Mouse (Mus musculus): ENCODE data around the gene Adam12. TPM values are rescaled to one million over a fixed set of nuclear protein-coding genes. Genes with fewer than 3 reads are reported as not detected.

The Adam12 gene
- total and polyA plus RNA-seq, 2 experiments from 2014 or later: 1.0 to 4.6 TPM

DNA sequence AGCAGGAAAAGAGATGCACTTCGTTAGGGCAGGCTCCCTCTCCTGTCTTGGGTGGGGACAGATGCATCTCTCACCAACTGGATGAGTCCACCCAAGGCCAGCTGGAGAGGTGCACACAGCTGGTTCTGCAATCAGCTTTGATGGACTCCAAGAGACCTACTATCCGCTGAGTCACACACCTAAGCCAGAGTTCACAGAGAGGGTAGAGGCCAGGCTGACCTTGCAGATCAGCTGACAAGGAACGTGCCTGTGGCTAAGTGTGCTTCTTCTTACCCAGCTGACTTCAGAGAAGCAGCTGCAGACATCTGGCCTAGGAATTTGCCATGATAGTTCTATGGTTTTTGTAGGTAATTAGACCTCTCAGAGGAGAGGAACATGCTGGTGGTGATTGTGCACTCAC, 368.8 kb downstream of the Adam12 start:
- 64% methylated on average over 3 of the region's 3 CpGs for WGBS
- H3K4me1 ChIP-seq (ENCODE audit: control insufficient read depth, insufficient read depth): no peaks in the 10 kb centered on the region
- no peaks in the 10 kb centered on the region for H3K9me3 ChIP-seq (replicated peaks; ENCODE audit: control insufficient read depth, low read length)
- H3K27ac ChIP-seq (ENCODE audit: low read depth): no peak overlapping the region
- no peaks in the 10 kb centered on the region for H3K36me3 ChIP-seq (replicated peaks; ENCODE audit: control insufficient read depth, insufficient read depth, low read length)
- H3K27me3 ChIP-seq (ENCODE audit: control insufficient read depth, insufficient read depth, low read length): no peaks in the 10 kb centered on the region
- H3K4me3 ChIP-seq (ENCODE audit: low read depth, low read length): no peak overlapping the region
- H3K9ac ChIP-seq (replicated peaks; ENCODE audit: low read depth, low read length): no peak overlapping the region
- no peak for TF ChIP-seq CTCF (IDR thresholded peaks at IDR 0.05; ENCODE audit: low read depth)
- no peak for TF ChIP-seq EP300 (IDR thresholded peaks at IDR 0.05; ENCODE audit: low read depth)
- no peak overlapping the region for H3K4me2 ChIP-seq (ENCODE audit: low read depth, low read length)
- ATAC-seq (ENCODE audit: insufficient read depth, low read depth): no peak
- DNase-seq (ENCODE audit: low spot score): no peak

- Histone ChIP-seq H3K9ac (replicated peaks; ENCODE audit: low read depth, low read length) (no peak overlapping the region), H3K4me1 (ENCODE audit: control insufficient read depth, insufficient read depth) (no peaks in the 10 kb centered on the region), H3K9me3 (replicated peaks; ENCODE audit: control insufficient read depth, low read length) (no peaks in the 10 kb centered on the region), H3K4me3 (ENCODE audit: low read depth, low read length) (no peak overlapping the region), H3K27ac (ENCODE audit: low read depth) (no peak overlapping the region), H3K27me3 (ENCODE audit: control insufficient read depth, insufficient read depth, low read length) (no peaks in the 10 kb centered on the region), H3K4me2 (ENCODE audit: low read depth, low read length) (no peak overlapping the region), H3K36me3 (replicated peaks; ENCODE audit: control insufficient read depth, insufficient read depth, low read length) (no peaks in the 10 kb centered on the region)
- DNase-seq (ENCODE audit: low spot score) (no peak), ATAC-seq (ENCODE audit: insufficient read depth, low read depth) (no peak)
- no peak for TF ChIP-seq EP300 (IDR thresholded peaks at IDR 0.05; ENCODE audit: low read depth)
- WGBS: 84% methylated on average over 5 of the region's 5 CpGs
Measured at GRCm38 (mm10) chr7:133862723-133863122, 369.2 kb downstream of the Adam12 start.

DNA sequence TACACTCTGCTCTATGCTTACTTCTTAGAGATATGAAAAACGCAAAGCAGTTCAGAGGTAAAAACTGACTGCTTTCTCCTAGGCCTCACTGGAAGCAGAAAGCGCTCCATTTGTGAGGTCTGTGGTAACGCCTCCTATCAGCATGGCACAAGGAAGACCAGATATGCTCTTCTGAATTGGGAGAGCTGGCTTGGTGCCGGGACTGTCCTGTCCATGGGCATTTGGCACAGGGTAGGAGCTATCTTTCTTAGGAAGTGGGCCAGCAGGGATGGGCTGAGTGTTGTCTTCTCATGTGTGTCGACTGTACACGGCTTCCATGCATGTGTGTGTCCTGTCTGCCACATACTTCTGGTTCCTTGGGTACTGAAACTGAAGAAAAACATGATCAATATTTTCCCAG, 369.7 kb downstream of the Adam12 start:
- ATAC-seq (ENCODE audit: insufficient read depth, low read depth) (no peak), DNase-seq (ENCODE audit: low spot score) (no peak)
- no peak overlapping the region for H3K27ac ChIP-seq (ENCODE audit: low read depth)
- no peaks in the 10 kb centered on the region for H3K27me3 ChIP-seq (ENCODE audit: control insufficient read depth, insufficient read depth, low read length)
- no peaks in the 10 kb centered on the region for H3K9me3 ChIP-seq (replicated peaks; ENCODE audit: control insufficient read depth, low read length)
- WGBS: 79% methylated on average over 6 of the region's 6 CpGs
- no peaks in the 10 kb centered on the region for H3K36me3 ChIP-seq (replicated peaks; ENCODE audit: control insufficient read depth, insufficient read depth, low read length)
- no peak overlapping the region for H3K4me2 ChIP-seq (ENCODE audit: low read depth, low read length)
- no peak overlapping the region for H3K9ac ChIP-seq (replicated peaks; ENCODE audit: low read depth, low read length)
- no peak overlapping the region for H3K4me3 ChIP-seq (ENCODE audit: low read depth, low read length)
- TF ChIP-seq EP300 (IDR thresholded peaks at IDR 0.05; ENCODE audit: low read depth) (no peak), CTCF (IDR thresholded peaks at IDR 0.05; ENCODE audit: low read depth) (no peak)
- H3K4me1 ChIP-seq (ENCODE audit: control insufficient read depth, insufficient read depth): no peaks in the 10 kb centered on the region

DNA sequence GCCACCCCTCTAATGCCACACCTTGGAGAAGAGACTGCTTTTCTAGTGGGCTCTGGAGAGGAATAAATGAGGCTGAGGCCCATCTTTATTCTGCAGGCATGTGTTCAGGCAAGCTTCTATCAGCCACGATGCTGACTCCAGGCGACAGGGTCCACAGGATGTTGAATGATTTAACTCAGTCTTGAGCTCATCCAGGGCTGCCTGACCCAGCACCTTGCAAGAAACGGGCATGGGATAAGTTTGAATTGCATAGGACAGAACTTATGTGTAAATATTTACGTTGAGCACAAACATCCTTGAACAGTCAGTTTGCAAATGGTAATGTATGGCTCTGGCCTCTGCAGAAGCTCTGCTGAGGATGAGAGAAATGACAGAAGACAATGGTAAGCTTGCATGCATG, 372.4 kb downstream of the Adam12 start:
- ATAC-seq (ENCODE audit: insufficient read depth, low read depth) (no peak), DNase-seq (ENCODE audit: low spot score) (no peak)
- H3K9ac ChIP-seq (replicated peaks; ENCODE audit: low read depth, low read length): no peak overlapping the region
- H3K4me3 ChIP-seq (ENCODE audit: low read depth, low read length): no peak overlapping the region
- no peak overlapping the region for H3K27ac ChIP-seq (ENCODE audit: low read depth)
- TF ChIP-seq CTCF (IDR thresholded peaks at IDR 0.05; ENCODE audit: low read depth) (no peak), EP300 (IDR thresholded peaks at IDR 0.05; ENCODE audit: low read depth) (no peak)
- no peaks in the 10 kb centered on the region for H3K9me3 ChIP-seq (replicated peaks; ENCODE audit: control insufficient read depth, low read length)
- no peaks in the 10 kb centered on the region for H3K27me3 ChIP-seq (ENCODE audit: control insufficient read depth, insufficient read depth, low read length)
- 70% methylated on average over 4 of the region's 4 CpGs for WGBS
- no peaks in the 10 kb centered on the region for H3K4me1 ChIP-seq (ENCODE audit: control insufficient read depth, insufficient read depth)
- H3K36me3 ChIP-seq (replicated peaks; ENCODE audit: control insufficient read depth, insufficient read depth, low read length): no peaks in the 10 kb centered on the region
- H3K4me2 ChIP-seq (ENCODE audit: low read depth, low read length): no peak overlapping the region

DNA sequence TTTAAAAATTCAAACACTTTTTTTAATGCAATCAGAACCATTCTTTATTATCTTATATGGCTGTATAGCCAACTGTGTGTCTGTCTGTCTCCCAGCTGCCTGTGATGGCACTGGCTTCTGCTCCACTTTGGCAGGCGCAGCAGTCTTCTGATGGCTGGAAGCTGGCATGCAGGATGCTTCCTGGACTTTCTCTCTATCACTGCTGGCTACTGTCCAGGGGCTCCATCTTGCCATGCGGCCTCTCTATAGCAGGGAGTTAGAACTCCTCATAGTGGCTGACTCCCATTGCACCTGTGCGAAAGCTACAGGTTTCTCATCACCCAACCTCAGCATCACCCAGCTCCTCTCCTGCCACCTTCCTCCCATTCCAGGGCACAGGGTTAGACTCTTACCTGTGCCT, 373.4 kb downstream of the Adam12 start:
- WGBS: 72% methylated on average over 3 of the region's 3 CpGs
- Histone ChIP-seq H3K27me3 (ENCODE audit: control insufficient read depth, insufficient read depth, low read length) (no peaks in the 10 kb centered on the region), H3K9me3 (replicated peaks; ENCODE audit: control insufficient read depth, low read length) (no peaks in the 10 kb centered on the region), H3K27ac (ENCODE audit: low read depth) (no peak overlapping the region), H3K9ac (replicated peaks; ENCODE audit: low read depth, low read length) (no peak overlapping the region), H3K4me2 (ENCODE audit: low read depth, low read length) (no peak overlapping the region), H3K4me3 (ENCODE audit: low read depth, low read length) (no peak overlapping the region), H3K36me3 (replicated peaks; ENCODE audit: control insufficient read depth, insufficient read depth, low read length) (no peaks in the 10 kb centered on the region), H3K4me1 (ENCODE audit: control insufficient read depth, insufficient read depth) (no peaks in the 10 kb centered on the region)
- ATAC-seq (ENCODE audit: insufficient read depth, low read depth) (no peak), DNase-seq (ENCODE audit: low spot score) (no peak)
- TF ChIP-seq CTCF (IDR thresholded peaks at IDR 0.05; ENCODE audit: low read depth) (no peak), EP300 (IDR thresholded peaks at IDR 0.05; ENCODE audit: low read depth) (no peak)

DNA sequence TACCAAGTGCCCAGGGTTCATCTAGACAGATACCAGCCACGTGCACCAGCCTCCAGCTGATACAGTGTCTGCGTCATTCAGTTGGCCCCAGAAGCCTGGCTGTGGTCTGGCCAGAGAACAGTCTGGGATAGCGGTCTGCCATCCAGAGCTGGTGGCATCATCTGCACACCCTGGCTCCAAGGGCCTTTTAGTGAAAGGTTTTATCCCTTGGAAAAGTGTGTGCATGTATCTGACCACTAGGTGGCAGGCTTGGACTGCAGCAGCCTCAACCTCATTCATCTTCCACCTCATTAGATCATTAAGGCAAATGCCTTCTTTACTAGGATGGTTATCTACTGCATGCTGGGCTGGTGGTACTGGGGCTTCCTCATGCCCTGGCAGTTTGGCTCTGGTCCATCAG, 375.7 kb downstream of the Adam12 start:
- WGBS: 4% methylated on average over 3 of the region's 3 CpGs
- no peak overlapping the region for H3K27ac ChIP-seq (ENCODE audit: low read depth)
- peak; percentile 17 for ATAC-seq (ENCODE audit: insufficient read depth, low read depth)
- no peaks in the 10 kb centered on the region for H3K4me1 ChIP-seq (ENCODE audit: control insufficient read depth, insufficient read depth)
- no peaks in the 10 kb centered on the region for H3K9me3 ChIP-seq (replicated peaks; ENCODE audit: control insufficient read depth, low read length)
- no peak overlapping the region for H3K4me3 ChIP-seq (ENCODE audit: low read depth, low read length)
- no peak overlapping the region for H3K9ac ChIP-seq (replicated peaks; ENCODE audit: low read depth, low read length)
- H3K4me2 ChIP-seq (ENCODE audit: low read depth, low read length): no peak overlapping the region
- no peaks in the 10 kb centered on the region for H3K27me3 ChIP-seq (ENCODE audit: control insufficient read depth, insufficient read depth, low read length)
- H3K36me3 ChIP-seq (replicated peaks; ENCODE audit: control insufficient read depth, insufficient read depth, low read length): no peaks in the 10 kb centered on the region
- TF ChIP-seq CTCF (IDR thresholded peaks at IDR 0.05; ENCODE audit: low read depth): peak; percentile 99
- TF ChIP-seq EP300 (IDR thresholded peaks at IDR 0.05; ENCODE audit: low read depth): no peak
- DNase-seq (ENCODE audit: low spot score): peak; percentile 79
